Mouse (Mus musculus) small intestine, adult 2 months (tissue): ENCODE measurements around the gene Rraga. TPM values are rescaled to one million over a fixed set of nuclear protein-coding genes. Genes with fewer than 3 reads are reported as not detected.
A peak's percentile ranks its signal among the peaks of the same experiment; 100 is the strongest.
"Not testable (repeated sequence)": the region's sequence is repeated elsewhere in the genome, so short reads cannot be mapped to it uniquely, and the experiment has no call there.

Experiments used
- H3K27ac ChIP-seq: fragments of 200-500 bp; 2 replicates; pipeline ENCODE4 v1.5.1; 2012; ENCODE audit warnings: low read depth, low read length, control low read depth, inconsistent platforms; ENCODE audit not compliant: insufficient read depth
- H3K27me3 ChIP-seq: fragments of 200-500 bp; 2 replicates; pipeline ENCODE4 v1.6.1; 2012; ENCODE audit warnings: mild to moderate bottlenecking, moderate library complexity, low read length, inconsistent platforms; ENCODE audit not compliant: control insufficient read depth, insufficient read depth
- H3K36me3 ChIP-seq: fragments of 200-500 bp; 2 replicates; pipeline ENCODE4 v1.6.1; 2012; ENCODE audit warnings: mild to moderate bottlenecking, low read length, control low read depth, inconsistent platforms; ENCODE audit not compliant: control insufficient read depth, insufficient read depth
- H3K4me1 ChIP-seq: fragments of 200-500 bp; 2 replicates; pipeline ENCODE4 v1.6.1; 2012; ENCODE audit warnings: low read length, inconsistent platforms, mixed read lengths; ENCODE audit not compliant: control insufficient read depth, insufficient read depth, insufficient read length
- H3K4me3 ChIP-seq: fragments of 200-500 bp; 2 replicates; pipeline ENCODE4 v1.5.1; 2012; ENCODE audit warnings: low read depth, mild to moderate bottlenecking, control low read depth, inconsistent platforms, low read length, moderate library complexity
- CTCF ChIP-seq: fragments of 200-500 bp; IDR thresholded peaks from 2 replicates; pipeline ENCODE4 v1.5.1; 2012; ENCODE audit warnings: low read depth, mild to moderate bottlenecking, control low read depth, inconsistent platforms, low read length, moderate library complexity, mixed read lengths; ENCODE audit not compliant: insufficient replicate concordance, insufficient read length; ENCODE audit errors: extremely low read depth
- POLR2A ChIP-seq: fragments of 200-500 bp; IDR thresholded peaks from 2 replicates; pipeline ENCODE4 v1.6.1; 2012; ENCODE audit warnings: low read depth, mild to moderate bottlenecking, control low read depth, inconsistent platforms, low read length, moderate library complexity
- WGBS: fragments of 180-500 bp; shearing (Covaris S2); methylation state at CpG from one replicate; pipeline ENCODE4 v1.1.7; 2018; 5-methylcytosine and 5-hydroxymethylcytosine counted together
- polyA plus RNA-seq: library from polyadenylated mRNA; depleted of rRNA; stranded (reverse); fragments of >200 nt; gene quantifications from 2 replicates; pipeline ENCODE4 v1.2.3, GENCODE M21; 2012

Rraga gene
- polyA plus RNA-seq, 1 experiment = 22.1 TPM

DNA sequence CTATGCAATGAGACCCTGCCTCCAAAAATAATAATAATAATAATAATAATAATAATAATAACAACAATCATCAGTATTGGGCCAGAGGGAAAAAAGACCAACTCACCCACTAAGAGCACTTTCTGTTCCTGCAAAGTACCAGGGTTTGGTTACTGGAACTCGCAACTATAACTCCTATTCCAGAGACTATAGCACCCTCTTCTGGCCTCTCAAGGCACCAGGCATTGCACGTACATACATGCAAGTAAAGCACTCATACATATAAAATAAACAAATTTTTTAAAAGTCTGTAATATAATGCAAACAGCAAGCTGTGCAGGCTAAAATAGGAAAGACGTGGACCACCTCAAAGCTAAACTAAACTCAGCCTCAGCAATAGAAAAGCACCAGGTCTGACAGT lies 12.8 kb downstream of the Rraga start:
- H3K27ac ChIP-seq = no peak overlapping the region
- TF ChIP-seq CTCF = no peak
- no peak for TF ChIP-seq POLR2A
- peaks cover 31% of the 10 kb centered on the region for H3K36me3 ChIP-seq
- WGBS = 86% methylated on average over 3 of the region's 3 CpGs
- no peaks in the 10 kb centered on the region for H3K4me1 ChIP-seq
- no peaks in the 10 kb centered on the region for H3K27me3 ChIP-seq
- no peak overlapping the region for H3K4me3 ChIP-seq

DNA sequence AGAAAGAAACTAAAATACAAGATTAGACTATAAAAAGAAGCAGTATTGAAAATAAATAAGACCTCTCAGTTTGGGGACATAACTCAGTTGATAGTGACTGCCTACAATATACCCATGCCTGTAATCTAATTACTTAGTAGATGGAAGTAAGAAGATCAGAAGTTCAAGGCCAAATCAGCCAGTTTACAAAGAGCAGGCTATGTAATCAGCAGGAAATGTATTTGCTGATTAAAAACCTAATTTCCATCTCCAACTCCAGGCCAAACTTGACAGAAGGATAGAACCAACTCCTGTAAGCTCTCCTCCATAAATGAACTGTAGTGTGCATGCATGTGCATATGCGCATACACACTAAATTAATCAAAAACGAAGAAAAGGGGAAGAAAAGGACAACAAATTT lies 15.8 kb downstream of the Rraga start:
- peaks cover 22% of the 10 kb centered on the region for H3K36me3 ChIP-seq
- H3K4me1 ChIP-seq = no peaks in the 10 kb centered on the region
- H3K27me3 ChIP-seq = no peaks in the 10 kb centered on the region
- WGBS = 80% methylated on average over 2 of the region's 2 CpGs
- no peak for TF ChIP-seq CTCF
- no peak for TF ChIP-seq POLR2A
- H3K27ac ChIP-seq = no peak overlapping the region
- H3K4me3 ChIP-seq = no peak overlapping the region

DNA sequence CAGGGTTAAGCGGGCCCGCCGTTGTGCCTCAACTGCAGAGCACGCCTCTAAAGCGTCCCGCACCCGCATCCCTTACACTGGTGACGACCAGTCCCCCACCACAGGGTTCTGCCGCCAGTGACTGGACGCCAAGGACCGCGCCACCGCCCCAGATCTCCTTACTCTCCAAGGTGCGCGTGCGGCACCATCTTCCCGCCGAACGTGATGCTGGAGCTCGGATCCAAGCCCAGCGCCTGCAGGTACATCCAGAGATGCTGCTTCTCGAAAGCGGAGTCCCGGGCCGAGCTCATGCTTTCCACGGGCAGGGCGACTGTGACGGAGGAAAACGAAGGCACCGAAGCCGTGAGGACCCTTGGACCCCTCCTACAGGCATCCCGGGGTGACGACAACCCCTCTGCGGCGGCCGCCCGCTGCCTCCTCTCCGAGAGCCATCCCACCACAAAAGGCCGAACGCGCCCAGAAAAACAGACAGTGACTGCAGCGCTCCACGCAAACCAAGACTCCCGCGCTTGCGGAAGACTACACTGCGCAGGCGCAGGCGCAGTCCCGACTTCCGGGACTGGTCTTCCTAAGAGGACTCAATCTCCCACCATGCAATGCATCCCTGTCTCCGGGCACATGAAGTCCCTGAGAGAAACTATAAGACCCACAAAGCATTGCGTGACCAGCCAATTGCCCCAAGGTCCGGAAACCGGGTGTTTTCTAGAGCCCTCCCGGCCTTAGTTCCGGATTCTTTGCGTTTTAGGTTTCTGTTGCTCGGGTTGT lies 36.2 kb downstream of the Rraga start, which contains the start of gene Haus6:
TSS of gene Haus6 (minus strand) at position 532 of the 765 bp plus-strand sequence.
- WGBS = under 1% methylated on average over 59 of the region's 59 CpGs
- Histone ChIP-seq H3K4me3 (peak within 1 kb of the TSS; percentile 96), H3K4me1 (peaks cover 2% of the 10 kb centered on the region; the same call in 1 of the 2 replicates), H3K27me3 (no peaks in the 10 kb centered on the region), H3K36me3 (no peaks in the 10 kb centered on the region), H3K27ac (peak within 1 kb of the TSS; percentile 69)
- TF ChIP-seq CTCF (no peak), POLR2A (0 out of 2 replicates have a peak, but pooled peaks have one; percentile 34)

DNA sequence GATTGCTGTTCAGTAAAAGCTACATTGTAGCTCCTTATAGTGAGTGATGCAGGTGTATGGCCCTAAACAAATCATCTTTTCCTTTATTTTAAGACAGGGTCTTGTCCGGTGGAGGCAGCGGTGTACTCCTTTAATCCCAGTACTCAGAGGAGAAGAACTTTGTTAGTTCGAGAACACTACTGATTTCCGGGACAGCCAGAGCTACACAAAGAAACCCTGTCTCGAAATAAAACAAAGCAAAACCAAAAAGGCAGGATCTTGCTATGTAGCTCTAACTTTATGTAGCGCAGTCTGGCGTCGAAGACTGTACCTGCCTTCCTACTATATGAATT lies 36.8 kb downstream of the Rraga start:
- Histone ChIP-seq H3K27ac (peak overlapping the region; percentile 69), H3K4me1 (peaks cover 2% of the 10 kb centered on the region; the same call in 1 of the 2 replicates), H3K27me3 (no peaks in the 10 kb centered on the region), H3K36me3 (no peaks in the 10 kb centered on the region), H3K4me3 (0 out of 2 replicates have a peak overlapping the region, but pooled peaks have one; percentile 7)
- WGBS = 29% methylated on average over 8 of the region's 8 CpGs
- TF ChIP-seq POLR2A (no peak), CTCF (no peak)

DNA sequence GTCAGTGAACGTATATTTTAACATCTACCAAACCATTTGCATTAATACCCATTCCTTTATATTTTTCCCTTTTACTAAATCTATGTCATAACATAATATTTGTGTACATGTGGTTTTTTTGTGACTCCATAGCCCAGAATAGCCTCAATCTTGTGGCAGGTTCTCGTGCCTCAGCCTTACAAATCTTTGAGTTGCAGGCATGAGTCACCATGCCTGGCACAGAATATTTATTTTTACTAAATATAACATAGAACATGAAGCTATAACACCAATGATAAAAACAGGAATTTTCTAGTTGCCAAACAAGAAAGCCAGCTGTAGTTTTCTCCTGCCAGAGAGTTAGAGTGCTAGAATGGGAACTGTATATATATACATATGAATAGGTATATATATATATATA lies 45.0 kb downstream of the Rraga start:
- H3K27me3 ChIP-seq = no peaks in the 10 kb centered on the region
- no peaks in the 10 kb centered on the region for H3K4me1 ChIP-seq
- WGBS = 74% methylated on average over 2 of the region's 2 CpGs
- no peak overlapping the region for H3K27ac ChIP-seq
- H3K4me3 ChIP-seq = no peak overlapping the region
- no peak for TF ChIP-seq CTCF
- TF ChIP-seq POLR2A = no peak
- H3K36me3 ChIP-seq = no peaks in the 10 kb centered on the region

DNA sequence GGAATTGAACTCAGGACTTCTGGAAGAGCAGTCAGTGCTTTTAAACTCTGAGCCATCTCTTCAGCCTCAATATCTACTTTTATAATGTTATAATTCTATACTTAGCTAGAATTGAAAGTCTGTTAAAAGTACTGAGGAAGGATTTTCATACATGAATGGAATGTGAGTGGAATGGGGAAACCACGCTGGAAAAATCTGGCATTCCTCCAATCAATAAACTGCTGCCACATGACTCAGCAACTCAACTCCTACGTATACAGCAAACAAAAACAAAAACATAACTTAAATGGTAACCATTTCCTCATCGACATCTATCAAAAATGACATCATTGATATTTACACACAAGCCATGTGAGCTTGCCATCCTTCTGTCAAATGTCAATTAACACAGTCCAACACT lies 46.6 kb downstream of the Rraga start:
- H3K4me1 ChIP-seq = peaks cover 8% of the 10 kb centered on the region; the same call in 1 of the 2 replicates
- H3K36me3 ChIP-seq = no peaks in the 10 kb centered on the region
- no peak for TF ChIP-seq CTCF
- no peak for TF ChIP-seq POLR2A
- H3K4me3 ChIP-seq = no peak overlapping the region
- WGBS = 42% methylated on average over 3 of the region's 3 CpGs
- no peaks in the 10 kb centered on the region for H3K27me3 ChIP-seq
- no peak overlapping the region for H3K27ac ChIP-seq

DNA sequence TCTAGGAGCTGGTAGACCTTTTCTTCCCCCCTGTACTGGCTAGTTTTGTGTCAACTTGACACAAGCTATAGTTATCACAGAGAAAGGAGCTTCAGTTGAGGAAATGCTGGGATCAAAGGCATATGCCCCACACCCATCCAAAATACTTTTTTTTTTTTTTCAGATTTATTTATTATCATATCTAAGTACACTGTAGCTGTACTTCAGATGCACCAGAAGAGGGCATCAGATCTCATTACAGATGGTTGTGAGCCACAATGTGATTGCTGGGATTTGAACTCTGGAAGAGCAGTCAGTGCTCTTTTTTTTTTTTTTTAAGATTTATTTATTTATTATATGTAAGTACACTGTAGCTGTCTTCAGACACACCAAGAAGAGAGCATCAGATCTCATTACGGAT lies 47.1 kb downstream of the Rraga start:
- H3K4me1 ChIP-seq, H3K36me3 ChIP-seq, H3K4me3 ChIP-seq, H3K27ac ChIP-seq, H3K27me3 ChIP-seq: not testable (repeated sequence)
- 89% methylated on average over 1 of the region's 1 CpGs for WGBS

DNA sequence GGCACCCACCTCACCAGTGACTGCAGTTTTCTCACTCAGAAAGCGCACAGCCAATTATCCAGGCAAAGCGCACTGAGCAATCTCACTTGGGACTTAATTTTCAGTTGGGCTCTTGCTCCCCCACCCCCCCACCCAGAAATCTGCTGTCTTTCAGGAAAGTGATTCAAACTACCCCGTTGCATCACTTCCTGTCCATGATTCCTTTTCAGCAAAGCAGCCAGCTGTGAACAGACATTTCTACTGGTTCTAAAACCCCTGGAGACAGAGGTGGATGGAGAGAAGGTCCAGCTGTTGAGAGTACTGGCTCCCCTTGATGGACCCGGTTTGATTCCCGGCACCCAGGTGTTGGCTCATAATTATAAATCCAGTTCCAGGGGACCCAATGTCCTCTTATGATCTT lies 50.0 kb downstream of the Rraga start:
- Histone ChIP-seq H3K27ac (no peak overlapping the region), H3K4me1 (peaks cover 8% of the 10 kb centered on the region; the same call in 1 of the 2 replicates), H3K36me3 (no peaks in the 10 kb centered on the region), H3K27me3 (no peaks in the 10 kb centered on the region), H3K4me3 (no peak overlapping the region)
- TF ChIP-seq POLR2A (no peak), CTCF (no peak)
- WGBS = 88% methylated on average over 5 of the region's 5 CpGs

DNA sequence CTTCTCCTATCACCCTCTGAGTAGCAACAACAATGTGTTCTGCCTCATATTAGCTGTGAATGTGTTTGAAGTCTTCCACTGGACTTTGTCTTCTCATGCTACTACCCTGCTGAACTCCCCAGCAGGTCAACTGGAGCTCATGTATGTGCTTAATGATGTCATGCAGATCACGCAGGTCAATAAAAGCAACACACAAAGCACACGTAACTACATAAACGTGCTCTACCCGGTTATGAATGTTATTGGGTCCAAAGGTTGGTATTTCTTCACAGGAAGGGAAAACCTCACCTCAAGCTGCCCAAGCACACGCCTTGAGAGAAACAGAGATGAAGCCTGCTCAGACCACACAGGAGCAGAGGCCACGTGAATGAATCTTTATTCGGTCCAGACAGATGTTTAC lies 51.0 kb downstream of the Rraga start:
- peak overlapping the region; percentile 70 for H3K27ac ChIP-seq
- WGBS = 24% methylated on average over 7 of the region's 7 CpGs
- not testable (repeated sequence) for H3K27me3 ChIP-seq, H3K4me1 ChIP-seq, H3K36me3 ChIP-seq, H3K4me3 ChIP-seq
